In the genomic region with DNA sequence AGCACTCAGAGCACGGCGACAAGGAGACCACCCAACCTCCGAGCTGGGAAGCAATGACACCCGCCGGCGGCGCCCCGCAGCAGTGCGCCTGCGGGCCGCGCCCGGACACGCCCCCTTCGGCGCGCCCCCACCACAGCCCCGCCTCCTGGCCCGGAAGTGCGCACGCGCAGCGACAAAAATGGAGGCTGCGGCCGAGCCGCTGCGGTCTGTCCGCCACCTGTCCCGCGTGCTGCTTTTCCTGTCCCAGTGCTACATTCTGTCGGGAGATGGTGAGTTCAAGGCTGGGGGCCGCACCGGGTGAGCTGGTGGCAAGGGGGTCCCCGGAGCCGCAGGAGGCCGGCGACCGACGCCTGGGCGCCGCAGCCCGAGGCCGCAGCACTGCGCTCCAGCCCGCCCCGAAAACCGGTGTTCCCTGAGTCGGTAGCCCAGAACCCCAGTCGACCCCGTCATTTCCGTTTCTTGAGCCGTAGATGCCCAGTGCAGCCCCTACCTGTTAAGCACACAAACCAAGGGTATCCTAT, we compare ENCODE assay signal across 8 mouse cellular contexts. TPM values are rescaled to one million over a fixed set of nuclear protein-coding genes. Genes with fewer than 3 reads are reported as not detected.
DNase-seq lines count a peak whose midpoint lies in the region; ATAC-seq lines count a peak whose summit lies in the region.

No protein-coding gene starts in this region.

- no peaks in the 10 kb centered on the region for H3K27me3 ChIP-seq in hindbrain, embryonic 16.5 days (replicated peaks; ENCODE audit: control insufficient read depth, insufficient read depth, low read length)

- peak overlapping the region; percentile 78 for H3K4me3 ChIP-seq in hindbrain, embryonic 16.5 days (ENCODE audit: low read length)

- peaks cover 16% of the 10 kb centered on the region for H3K4me1 ChIP-seq in hindbrain, embryonic 16.5 days (ENCODE audit: control insufficient read depth, insufficient read depth, low read depth, low read length)

- peak overlapping the region; percentile 97 for H3K9ac ChIP-seq in hindbrain, embryonic 16.5 days (ENCODE audit: low read depth, low read length)

- H3K4me2 ChIP-seq in hindbrain, embryonic 16.5 days (ENCODE audit: low read length): peak overlapping the region; percentile 90

- DNase-seq in WW6 (ENCODE audit: low read depth, low spot score): peak; percentile 49
- peak; percentile 87 to 89 for DNase-seq in cerebellum, postnatal 36 days
- DNase-seq in gastrocnemius, adult 18-20 months (ENCODE audit: low spot score): peak; percentile 88
- DNase-seq in left cerebral cortex, adult 11 months (ENCODE audit: low spot score): peak; percentile 68
- DNase-seq in lung, postnatal 36 days: peak; percentile 86
- peak; percentile 89 for DNase-seq in retina, embryonic 14.5 days (ENCODE audit: low spot score)
- DNase-seq in thymus, postnatal 36 days: peak; percentile 90

- peak; percentile 96 for ATAC-seq in hindbrain, embryonic 16.5 days

- peak overlapping the region; percentile 87 for H3K27ac ChIP-seq in hindbrain, embryonic 16.5 days (ENCODE audit: low read depth, low read length)

- no peaks in the 10 kb centered on the region for H3K9me3 ChIP-seq in hindbrain, embryonic 16.5 days (ENCODE audit: control insufficient read depth, low read length)

- under 1% methylated on average over 49 of the region's 52 CpGs for WGBS in hindbrain, embryonic 16.5 days

- H3K36me3 ChIP-seq in hindbrain, embryonic 16.5 days (ENCODE audit: control insufficient read depth, insufficient read depth, low read length): peaks cover 15% of the 10 kb centered on the region

RNA-seq across cellular contexts. Expression of gene Tm2d3, which starts 2.4 kb away (rescaled TPM):
- 10 to 100 TPM in 1 of 2 experiments, 1 to 10 TPM in 1; 9.7 to 13.5 TPM for total RNA-seq in gastrocnemius, adult 18-20 months (2021)
- 89.4 and 91.0 TPM in 2 replicates for polyA plus RNA-seq in hindbrain, embryonic 16.5 days (2015; fragmentation: Nextera tagmentation; extraction: Ambion mirVana)

RNA-seq across cellular contexts. Expression of gene Tarsl2, which starts 48.7 kb away (rescaled TPM):
- total RNA-seq in gastrocnemius, adult 18-20 months (2021): 10 to 100 TPM; 60.7 to 62.2 TPM
- 19.7 and 20.7 TPM in 2 replicates for polyA plus RNA-seq in hindbrain, embryonic 16.5 days (2015; fragmentation: Nextera tagmentation; extraction: Ambion mirVana)

Comparison
In these comparisons a context has a peak if more than half of its experiments do, and no peak if none do; other contexts are left out.
1. Peak in every context shown above with its lines: DNase-seq, ATAC-seq, H3K4me3 ChIP-seq and H3K27ac ChIP-seq.